Mouse (Mus musculus) ovary, postnatal 36 days (tissue): ENCODE data around the gene Kank1.

Source experiments
- DNase-seq: peaks from one replicate; pipeline ENCODE4 v3.0.0; 2022; ENCODE audit warnings: low spot score, mixed read lengths

Gene Kank1

GRCm38 (mm10) chr19:25253198-25253597 lies 16.4 kb downstream of the Kank1 start:
- DNase-seq: no peak

GRCm38 (mm10) chr19:25253628-25254027 lies 16.9 kb downstream of the Kank1 start:
- DNase-seq: no peak

GRCm38 (mm10) chr19:25258321-25258720 lies 21.5 kb downstream of the Kank1 start:
- no peak for DNase-seq

GRCm38 (mm10) chr19:25266181-25266580 lies 29.4 kb downstream of the Kank1 start:
- peak; percentile 69 for DNase-seq

GRCm38 (mm10) chr19:25267247-25267646 lies 30.5 kb downstream of the Kank1 start:
- peak; percentile 57 for DNase-seq

- peak; percentile 79 for DNase-seq
Observed at GRCm38 (mm10) chr19:25268532-25268931, 31.8 kb downstream of the Kank1 start.

GRCm38 (mm10) chr19:25271591-25271990 lies 34.8 kb downstream of the Kank1 start:
- DNase-seq: no peak

GRCm38 (mm10) chr19:25273179-25273578 lies 36.4 kb downstream of the Kank1 start:
- DNase-seq: no peak

GRCm38 (mm10) chr19:25276600-25277395 lies 40.0 kb downstream of the Kank1 start:
- no peak for DNase-seq

- no peak for DNase-seq
Observed at GRCm38 (mm10) chr19:25277761-25278160, 41.0 kb downstream of the Kank1 start.

GRCm38 (mm10) chr19:25279603-25280002 lies 42.8 kb downstream of the Kank1 start:
- no peak for DNase-seq

- DNase-seq: no peak
Observed at GRCm38 (mm10) chr19:25283665-25284064, 46.9 kb downstream of the Kank1 start.

- peak; percentile 79 for DNase-seq
Observed at GRCm38 (mm10) chr19:25285756-25286538, 49.2 kb downstream of the Kank1 start.

- DNase-seq: no peak
Observed at GRCm38 (mm10) chr19:25290991-25291520, 54.3 kb downstream of the Kank1 start.

GRCm38 (mm10) chr19:25295207-25295606 lies 58.4 kb downstream of the Kank1 start:
- no peak for DNase-seq

- no peak for DNase-seq
Observed at GRCm38 (mm10) chr19:25297269-25297668, 60.5 kb downstream of the Kank1 start.

GRCm38 (mm10) chr19:25299852-25300670 lies 63.3 kb downstream of the Kank1 start:
- no peak for DNase-seq

- no peak for DNase-seq
Observed at GRCm38 (mm10) chr19:25301189-25301588, 64.4 kb downstream of the Kank1 start.

GRCm38 (mm10) chr19:25306277-25306676 lies 69.5 kb downstream of the Kank1 start:
- no peak for DNase-seq

- no peak for DNase-seq
Observed at GRCm38 (mm10) chr19:25308156-25308555, 71.4 kb downstream of the Kank1 start.

GRCm38 (mm10) chr19:25308763-25309162 lies 72.0 kb downstream of the Kank1 start:
- no peak for DNase-seq

- DNase-seq: no peak
Observed at GRCm38 (mm10) chr19:25310989-25311388, 74.2 kb downstream of the Kank1 start.
